Mouse (Mus musculus): ENCODE measurements at regions not wholly inside any gene's neighbourhood (a gene's known extent, or its start where the extent isn't known, plus 50 kb on each side); places are given as distances from the start of the nearest gene placed in this dataset.

GRCm38 (mm10) chr2:170207395-170207794 is 59.5 kb upstream of the Zfp217 start:
- peak overlapping the region; percentile 40 to 53 for H3K4me3 ChIP-seq (ENCODE audit: insufficient read depth in 1 of 2, low read depth in 1 of 2, low read length in 2 of 2, poor library complexity in 1 of 2, severe bottlenecking in 1 of 2)
- in situ Hi-C loops (cut with MboI; ENCODE audit: low sequenced_read_pairs in 2 of 2, unreplicated experiment in 2 of 2) = no loop called here
- DNase-seq (ENCODE audit: low read depth, low spot score) = no peak
- peaks cover 4 to 9% of the 10 kb centered on the region in 2 experiments; a peak in 2 of 4 replicates for H3K4me1 ChIP-seq (ENCODE audit: control insufficient read depth in 2 of 2, insufficient read depth in 2 of 2, low read length in 2 of 2, poor library complexity in 1 of 2)
- no peaks in the 10 kb centered on the region for H3K36me3 ChIP-seq (ENCODE audit: control insufficient read depth, insufficient read depth, low read length, poor library complexity, severe bottlenecking)
- no peaks in the 10 kb centered on the region for H3K9me3 ChIP-seq (ENCODE audit: control insufficient read depth, insufficient read depth, low read depth, low read length)
- H3K9ac ChIP-seq (ENCODE audit: insufficient read depth, low read depth, low read length, poor library complexity, severe bottlenecking) = peak overlapping the region; percentile 41; the same call in 1 of the 2 replicates
- TF ChIP-seq HCFC1 (IDR thresholded peaks at IDR 0.05; ENCODE audit: borderline replicate concordance, insufficient read depth, low read length) (no peak), MAFK (IDR thresholded peaks at IDR 0.05; ENCODE audit: insufficient read depth, low read depth, low read length) (no peak), ZNF384 (IDR thresholded peaks at IDR 0.05; ENCODE audit: low read depth, low read length) (no peak), ZC3H11A (IDR thresholded peaks at IDR 0.05; ENCODE audit: borderline replicate concordance, low read depth, low read length) (no peak), CHD2 (IDR thresholded peaks at IDR 0.05; ENCODE audit: low read depth, low read length) (no peak)
- peak overlapping the region; percentile 81 for H3K27ac ChIP-seq (ENCODE audit: insufficient read depth, low read depth, low read length, poor library complexity, severe bottlenecking)

- H3K4me1 ChIP-seq (ENCODE audit: control insufficient read depth in 2 of 2, insufficient read depth in 2 of 2, low read length in 2 of 2, poor library complexity in 1 of 2) = peaks cover 4 to 9% of the 10 kb centered on the region in 2 experiments; a peak in 2 of 4 replicates
- H3K9ac ChIP-seq (ENCODE audit: insufficient read depth, low read depth, low read length, poor library complexity, severe bottlenecking) = peak overlapping the region; percentile 41; the same call in 1 of the 2 replicates
- no peak for TF ChIP-seq ZNF384 (IDR thresholded peaks at IDR 0.05; ENCODE audit: low read depth, low read length)
- no peak for TF ChIP-seq CHD2 (IDR thresholded peaks at IDR 0.05; ENCODE audit: low read depth, low read length)
- TF ChIP-seq MAFK (IDR thresholded peaks at IDR 0.05; ENCODE audit: insufficient read depth, low read depth, low read length) = no peak
- no peak for TF ChIP-seq ZC3H11A (IDR thresholded peaks at IDR 0.05; ENCODE audit: borderline replicate concordance, low read depth, low read length)
- TF ChIP-seq HCFC1 (IDR thresholded peaks at IDR 0.05; ENCODE audit: borderline replicate concordance, insufficient read depth, low read length) = no peak
- in situ Hi-C loops (cut with MboI; ENCODE audit: low sequenced_read_pairs in 2 of 2, unreplicated experiment in 2 of 2) = no loop called here
- H3K4me3 ChIP-seq (ENCODE audit: insufficient read depth in 1 of 2, low read depth in 1 of 2, low read length in 2 of 2, poor library complexity in 1 of 2, severe bottlenecking in 1 of 2) = peak overlapping the region; percentile 40 to 53
- H3K36me3 ChIP-seq (ENCODE audit: control insufficient read depth, insufficient read depth, low read length, poor library complexity, severe bottlenecking) = no peaks in the 10 kb centered on the region
- no peaks in the 10 kb centered on the region for H3K9me3 ChIP-seq (ENCODE audit: control insufficient read depth, insufficient read depth, low read depth, low read length)
- no peak for DNase-seq (ENCODE audit: low read depth, low spot score)
- peak overlapping the region; percentile 81 for H3K27ac ChIP-seq (ENCODE audit: insufficient read depth, low read depth, low read length, poor library complexity, severe bottlenecking)
Observed at GRCm38 (mm10) chr2:170206870-170207269, 59.0 kb upstream of the Zfp217 start.

GRCm38 (mm10) chr2:170206442-170206754 is 58.5 kb upstream of the Zfp217 start:
- peak; percentile 80 for DNase-seq (ENCODE audit: low read depth, low spot score)
- in situ Hi-C loops (cut with MboI; ENCODE audit: low sequenced_read_pairs in 2 of 2, unreplicated experiment in 2 of 2) = no loop called here
- Histone ChIP-seq H3K27ac (ENCODE audit: insufficient read depth, low read depth, low read length, poor library complexity, severe bottlenecking) (peak overlapping the region; percentile 81; the same call in 1 of the 2 replicates), H3K9ac (ENCODE audit: insufficient read depth, low read depth, low read length, poor library complexity, severe bottlenecking) (peak overlapping the region; percentile 41; the same call in 1 of the 2 replicates), H3K4me3 (ENCODE audit: insufficient read depth in 1 of 2, low read depth in 1 of 2, low read length in 2 of 2, poor library complexity in 1 of 2, severe bottlenecking in 1 of 2) (peak overlapping the region; percentile 40 to 53; a peak in 3 of 4 replicates), H3K4me1 (ENCODE audit: control insufficient read depth in 2 of 2, insufficient read depth in 2 of 2, low read length in 2 of 2, poor library complexity in 1 of 2) (peaks cover 4 to 9% of the 10 kb centered on the region in 2 experiments; a peak in 3 of 4 replicates), H3K9me3 (ENCODE audit: control insufficient read depth, insufficient read depth, low read depth, low read length) (no peaks in the 10 kb centered on the region), H3K36me3 (ENCODE audit: control insufficient read depth, insufficient read depth, low read length, poor library complexity, severe bottlenecking) (no peaks in the 10 kb centered on the region)
- TF ChIP-seq MAFK (IDR thresholded peaks at IDR 0.05; ENCODE audit: insufficient read depth, low read depth, low read length) (no peak), ZC3H11A (IDR thresholded peaks at IDR 0.05; ENCODE audit: borderline replicate concordance, low read depth, low read length) (no peak), CHD2 (IDR thresholded peaks at IDR 0.05; ENCODE audit: low read depth, low read length) (no peak), HCFC1 (IDR thresholded peaks at IDR 0.05; ENCODE audit: borderline replicate concordance, insufficient read depth, low read length) (no peak), ZNF384 (IDR thresholded peaks at IDR 0.05; ENCODE audit: low read depth, low read length) (0 out of 2 replicates have a peak, but pooled peaks have one; percentile 4)

- DNase-seq (ENCODE audit: low read depth, low spot score) = no peak
- H3K27ac ChIP-seq (ENCODE audit: insufficient read depth, low read depth, low read length, poor library complexity, severe bottlenecking) = peak overlapping the region; percentile 96
- in situ Hi-C loops (cut with MboI; ENCODE audit: low sequenced_read_pairs in 2 of 2, unreplicated experiment in 2 of 2) = no loop called here
Observed at GRCm38 (mm10) chr2:170205591-170206441, 57.9 kb upstream of the Zfp217 start.

More at GRCm38 (mm10) chr2:170205591-170206441, 57.9 kb upstream of the Zfp217 start:
- TF ChIP-seq CHD2 (IDR thresholded peaks at IDR 0.05; ENCODE audit: low read depth, low read length) (no peak), MAFK (IDR thresholded peaks at IDR 0.05; ENCODE audit: insufficient read depth, low read depth, low read length) (no peak), ZNF384 (IDR thresholded peaks at IDR 0.05; ENCODE audit: low read depth, low read length) (peak; percentile 81), HCFC1 (IDR thresholded peaks at IDR 0.05; ENCODE audit: borderline replicate concordance, insufficient read depth, low read length) (no peak)
- H3K36me3 ChIP-seq (ENCODE audit: control insufficient read depth, insufficient read depth, low read length, poor library complexity, severe bottlenecking) = no peaks in the 10 kb centered on the region
- peak overlapping the region; percentile 60 for H3K9ac ChIP-seq (ENCODE audit: insufficient read depth, low read depth, low read length, poor library complexity, severe bottlenecking)
- H3K4me1 ChIP-seq (ENCODE audit: control insufficient read depth in 2 of 2, insufficient read depth in 2 of 2, low read length in 2 of 2, poor library complexity in 1 of 2) = peaks cover 7 to 9% of the 10 kb centered on the region in 2 experiments; a peak in 3 of 4 replicates
- H3K4me3 ChIP-seq (ENCODE audit: insufficient read depth in 1 of 2, low read depth in 1 of 2, low read length in 2 of 2, poor library complexity in 1 of 2, severe bottlenecking in 1 of 2) = peak overlapping the region; percentile 39 to 59
- no peaks in the 10 kb centered on the region for H3K9me3 ChIP-seq (ENCODE audit: control insufficient read depth, insufficient read depth, low read depth, low read length)
